Comparison of ENCODE assay signal across 27 mouse cellular contexts in genomic region chr12:117079724-117080123, GRCm38 (mm10).
DNase-seq lines count a peak whose midpoint lies in the region; ATAC-seq and TF ChIP-seq lines count a peak whose summit lies in the region.
"Had no signal": no experiment of that assay in that cellular context is flagged by ENCODE, and none has a peak within 500 bp of the region (broad histone marks: within the 10 kb centered on the region; RNA-seq: fewer than 3 reads in every experiment).

No protein-coding gene starts in this region.

- no peaks in the 10 kb centered on the region for H3K36me3 ChIP-seq in heart, postnatal 0 days (replicated peaks; ENCODE audit: control insufficient read depth, insufficient read depth, low read length)
- H3K36me3 ChIP-seq in midbrain, embryonic 16.5 days (ENCODE audit: control insufficient read depth, insufficient read depth, low read length), result no peaks in the 10 kb centered on the region
- no peaks in the 10 kb centered on the region for H3K36me3 ChIP-seq in midbrain, embryonic 13.5 days
- no peaks in the 10 kb centered on the region for H3K36me3 ChIP-seq in kidney, embryonic 14.5 days (ENCODE audit: control insufficient read depth, insufficient read depth, low read length)
- H3K36me3 ChIP-seq: embryonic facial prominence, embryonic 12.5 days; embryonic facial prominence, embryonic 15.5 days; forebrain, embryonic 15.5 days; G1E; heart, embryonic 15.5 days; hindbrain, embryonic 15.5 days had no signal

- no peak for DNase-seq in frontal cortex, postnatal 36 days (ENCODE audit: low spot score in 2 of 2)
- peak; percentile 25 for DNase-seq in heart, postnatal 0 days (ENCODE audit: low spot score)
- DNase-seq in heart, postnatal 14 days, result no peak
- peak; percentile 41 for DNase-seq in brain, adult 2 months (ENCODE audit: low read depth, low spot score)
- DNase-seq: adrenal gland, postnatal 10 days; adrenal gland, postnatal 36 days; B cell, adult 2 months; cerebellum, adult 11 months; cerebellum, adult 2 months; cerebellum, adult 9-11 months; cerebellum, postnatal 25 days; gastrocnemius, postnatal 25 days; heart, adult 2 months had no signal

- no peak for TF ChIP-seq CTCF in heart, postnatal 0 days (IDR thresholded peaks at IDR 0.05; ENCODE audit: low read depth)

- WGBS in heart, postnatal 0 days, result 22% methylated on average over 2 of the region's 2 CpGs
- WGBS in midbrain, embryonic 16.5 days, result 29% methylated on average over 2 of the region's 2 CpGs
- 39% methylated on average over 2 of the region's 2 CpGs for WGBS in midbrain, embryonic 13.5 days
- WGBS in kidney, embryonic 14.5 days, result 79% methylated on average over 2 of the region's 2 CpGs

- H3K4me3 ChIP-seq in heart, postnatal 0 days (ENCODE audit: low read depth, low read length), result no peak overlapping the region
- H3K4me3 ChIP-seq in midbrain, embryonic 16.5 days (ENCODE audit: low read depth, low read length), result no peak overlapping the region
- no peak overlapping the region for H3K4me3 ChIP-seq in midbrain, embryonic 13.5 days (replicated peaks)
- H3K4me3 ChIP-seq in kidney, embryonic 14.5 days (ENCODE audit: low read length), result no peak overlapping the region
- H3K4me3 ChIP-seq: embryonic facial prominence, embryonic 12.5 days; embryonic facial prominence, embryonic 15.5 days; forebrain, embryonic 15.5 days; heart, adult 2 months; heart, embryonic 15.5 days; hindbrain, embryonic 15.5 days had no signal

- H3K9ac ChIP-seq in heart, postnatal 0 days (replicated peaks; ENCODE audit: low read depth, low read length), result no peak overlapping the region
- H3K9ac ChIP-seq in midbrain, embryonic 16.5 days (ENCODE audit: low read depth, low read length), result no peak overlapping the region
- no peak overlapping the region for H3K9ac ChIP-seq in midbrain, embryonic 13.5 days (replicated peaks)
- H3K9ac ChIP-seq in kidney, embryonic 14.5 days (ENCODE audit: low read depth, low read length), result no peak overlapping the region
- H3K9ac ChIP-seq: embryonic facial prominence, embryonic 12.5 days; embryonic facial prominence, embryonic 15.5 days; forebrain, embryonic 15.5 days; heart, embryonic 15.5 days; hindbrain, embryonic 15.5 days had no signal

- no peaks in the 10 kb centered on the region for H3K9me3 ChIP-seq in heart, postnatal 0 days (replicated peaks; ENCODE audit: control insufficient read depth, low read length)
- no peaks in the 10 kb centered on the region for H3K9me3 ChIP-seq in midbrain, embryonic 16.5 days (replicated peaks; ENCODE audit: control insufficient read depth, low read length, poor library complexity, severe bottlenecking)
- no peaks in the 10 kb centered on the region for H3K9me3 ChIP-seq in midbrain, embryonic 13.5 days
- H3K9me3 ChIP-seq in kidney, embryonic 14.5 days (ENCODE audit: control insufficient read depth, low read length), result no peaks in the 10 kb centered on the region
- H3K9me3 ChIP-seq: embryonic facial prominence, embryonic 12.5 days; embryonic facial prominence, embryonic 15.5 days; forebrain, embryonic 15.5 days; heart, embryonic 15.5 days; hindbrain, embryonic 15.5 days had no signal

- no peak overlapping the region for H3K27ac ChIP-seq in heart, postnatal 0 days (ENCODE audit: low read depth)
- peak overlapping the region; percentile 24; the same call in 1 of the 2 replicates for H3K27ac ChIP-seq in midbrain, embryonic 16.5 days (ENCODE audit: low read length)
- no peak overlapping the region for H3K27ac ChIP-seq in midbrain, embryonic 13.5 days
- H3K27ac ChIP-seq in kidney, embryonic 14.5 days (ENCODE audit: low read depth, low read length), result no peak overlapping the region
- H3K27ac ChIP-seq: embryonic facial prominence, embryonic 12.5 days; embryonic facial prominence, embryonic 15.5 days; forebrain, embryonic 15.5 days; heart, adult 2 months; heart, embryonic 15.5 days; hindbrain, embryonic 15.5 days had no signal

- no peak for TF ChIP-seq EP300 in heart, postnatal 0 days (IDR thresholded peaks at IDR 0.05; ENCODE audit: low read depth)

- no peaks in the 10 kb centered on the region for H3K27me3 ChIP-seq in heart, postnatal 0 days (ENCODE audit: control insufficient read depth, insufficient read depth, low read length)
- no peaks in the 10 kb centered on the region for H3K27me3 ChIP-seq in midbrain, embryonic 16.5 days (ENCODE audit: control insufficient read depth, insufficient read depth, low read depth, low read length)
- H3K27me3 ChIP-seq in midbrain, embryonic 13.5 days, result no peaks in the 10 kb centered on the region
- H3K27me3 ChIP-seq in kidney, embryonic 14.5 days (ENCODE audit: control insufficient read depth, insufficient read depth, low read length), result no peaks in the 10 kb centered on the region
- H3K27me3 ChIP-seq: CH12.LX; embryonic facial prominence, embryonic 12.5 days; embryonic facial prominence, embryonic 15.5 days; forebrain, embryonic 15.5 days; heart, embryonic 15.5 days; hindbrain, embryonic 15.5 days; Patski had no signal

- H3K4me1 ChIP-seq in heart, postnatal 0 days (ENCODE audit: control insufficient read depth, insufficient read depth), result no peaks in the 10 kb centered on the region
- H3K4me1 ChIP-seq in midbrain, embryonic 16.5 days (ENCODE audit: control insufficient read depth, insufficient read depth, low read length), result peaks cover 14% of the 10 kb centered on the region
- H3K4me1 ChIP-seq in midbrain, embryonic 13.5 days (replicated peaks), result peaks cover 31% of the 10 kb centered on the region
- no peaks in the 10 kb centered on the region for H3K4me1 ChIP-seq in kidney, embryonic 14.5 days (ENCODE audit: control insufficient read depth, insufficient read depth, low read length)
- H3K4me1 ChIP-seq: embryonic facial prominence, embryonic 12.5 days; embryonic facial prominence, embryonic 15.5 days; heart, embryonic 15.5 days had no signal

- no peak overlapping the region for H3K4me2 ChIP-seq in heart, postnatal 0 days (ENCODE audit: low read depth, low read length)
- H3K4me2 ChIP-seq in midbrain, embryonic 16.5 days (ENCODE audit: low read length), result no peak overlapping the region
- no peak overlapping the region for H3K4me2 ChIP-seq in midbrain, embryonic 13.5 days (replicated peaks)
- no peak overlapping the region for H3K4me2 ChIP-seq in kidney, embryonic 14.5 days (replicated peaks; ENCODE audit: low read depth, low read length)
- H3K4me2 ChIP-seq: embryonic facial prominence, embryonic 12.5 days; embryonic facial prominence, embryonic 15.5 days; forebrain, embryonic 15.5 days; heart, embryonic 11.5 days; heart, embryonic 15.5 days; hindbrain, embryonic 15.5 days had no signal

- intact Hi-C loops in heart, postnatal 14 days (cut with DNase I), result no loop called here

- ATAC-seq in frontal cortex, adult (ENCODE audit: low TSS enrichment), result peak; percentile 41
- ATAC-seq in heart, postnatal 0 days (ENCODE audit: insufficient read depth, low read depth), result no peak
- ATAC-seq in midbrain, embryonic 16.5 days, result no peak
- ATAC-seq in midbrain, embryonic 13.5 days, result no peak
- no peak for ATAC-seq in kidney, embryonic 14.5 days (ENCODE audit: low FRiP score, low TSS enrichment)
- ATAC-seq: forebrain, embryonic 15.5 days; intestine, postnatal 0 days; Patski had no signal

Comparison
In these comparisons a context has a peak if more than half of its experiments do, and no peak if none do; other contexts are left out.
1. DNase-seq: peak in heart, postnatal 0 days (single experiment) and brain, adult 2 months (single experiment); none in frontal cortex, postnatal 36 days (0 of 2) and heart, postnatal 14 days (0 of 2).